Mouse (Mus musculus): ENCODE results near the gene Myo9a. TPM values are rescaled to one million over a fixed set of nuclear protein-coding genes. Genes with fewer than 3 reads are reported as not detected.

Gene Myo9a
- total and polyA plus RNA-seq, 3 experiments = 3.3 to 131 (median 4.5) TPM

GRCm38 (mm10) chr9:59749581-59750265 is 973 bp upstream of the Myo9a start:
- Histone ChIP-seq H3K4me3 (ENCODE audit: control insufficient read depth in 1 of 2, insufficient read depth in 1 of 2, low read depth in 2 of 2, low read length in 2 of 2) (peak overlapping the region; percentile 89 to 90), H3K9me3 (replicated peaks; ENCODE audit: insufficient read depth, low read length) (no peaks in the 10 kb centered on the region), H3K79me2 (ENCODE audit: control insufficient read depth, insufficient read depth, low read length, poor library complexity) (peaks cover 7% of the 10 kb centered on the region), H3K27me3 (ENCODE audit: control insufficient read depth in 1 of 2, insufficient read depth in 2 of 2, low read length in 2 of 2) (no peaks in the 10 kb centered on the region), H3K27ac (ENCODE audit: control insufficient read depth, low read depth, low read length) (peak overlapping the region; percentile 89), H3K4me1 (ENCODE audit: control insufficient read depth in 1 of 2, insufficient read depth in 2 of 2, low read length in 2 of 2) (peaks cover 5 to 7% of the 10 kb centered on the region in 2 experiments; a peak in 3 of 4 replicates), H3K9ac (ENCODE audit: control insufficient read depth, low read depth, low read length, poor library complexity, severe bottlenecking) (peak overlapping the region; percentile 81), H3K36me3 (ENCODE audit: control insufficient read depth in 1 of 2, insufficient read depth in 2 of 2, low read length in 2 of 2) (peaks cover 0 to 10% of the 10 kb centered on the region in 2 experiments; a peak in 2 of 4 replicates)
- no peak for TF ChIP-seq GABPA (IDR thresholded peaks at IDR 0.05; ENCODE audit: low read depth, low read length)
- peak; percentile 92 for TF ChIP-seq ZNF384 (IDR thresholded peaks at IDR 0.05; ENCODE audit: low read depth, low read length)
- no peak for TF ChIP-seq MAX (IDR thresholded peaks at IDR 0.05; ENCODE audit: low read length)
- TF ChIP-seq MEF2A (IDR thresholded peaks at IDR 0.05; ENCODE audit: extremely low read depth, insufficient replicate concordance, low read depth, low read length, poor library complexity, severe bottlenecking) = no peak
- DNase-seq (ENCODE audit: low read depth, low spot score) = peak; percentile 61

- Histone ChIP-seq H3K27me3 (ENCODE audit: control insufficient read depth in 1 of 2, insufficient read depth in 2 of 2, low read length in 2 of 2) (no peaks in the 10 kb centered on the region), H3K4me1 (ENCODE audit: control insufficient read depth in 1 of 2, insufficient read depth in 2 of 2, low read length in 2 of 2) (peaks cover 6 to 12% of the 10 kb centered on the region in 2 experiments; a peak in 3 of 4 replicates), H3K9me3 (replicated peaks; ENCODE audit: insufficient read depth, low read length) (no peaks in the 10 kb centered on the region), H3K79me2 (ENCODE audit: control insufficient read depth, insufficient read depth, low read length, poor library complexity) (peaks cover 7% of the 10 kb centered on the region), H3K4me3 (ENCODE audit: control insufficient read depth in 1 of 2, insufficient read depth in 1 of 2, low read depth in 2 of 2, low read length in 2 of 2) (peak overlapping the region; percentile 99), H3K36me3 (ENCODE audit: control insufficient read depth in 1 of 2, insufficient read depth in 2 of 2, low read length in 2 of 2) (peaks cover 0 to 17% of the 10 kb centered on the region in 2 experiments; a peak in 2 of 4 replicates), H3K9ac (ENCODE audit: control insufficient read depth, low read depth, low read length, poor library complexity, severe bottlenecking) (peak overlapping the region; percentile 94), H3K27ac (ENCODE audit: control insufficient read depth, low read depth, low read length) (peak overlapping the region; percentile 76)
- DNase-seq (ENCODE audit: low read depth, low spot score) = peak; percentile 91
- TF ChIP-seq NELFE (IDR thresholded peaks at IDR 0.05; ENCODE audit: low read depth, low read length) (peak; percentile 20; the same call in 1 of the 2 replicates), TCF12 (IDR thresholded peaks at IDR 0.05; ENCODE audit: low read depth, low read length) (0 out of 2 replicates have a peak, but pooled peaks have one; percentile 9), E2F4 (IDR thresholded peaks at IDR 0.05; ENCODE audit: borderline replicate concordance, low read depth, low read length) (no peak), ETS1 (IDR thresholded peaks at IDR 0.05; ENCODE audit: low read depth, low read length) (0 out of 2 replicates have a peak, but pooled peaks have one; percentile 10), POLR2A (IDR thresholded peaks at IDR 0.05; ENCODE audit: control insufficient read depth in 1 of 2, insufficient read depth in 1 of 2, low read depth in 1 of 2, low read length in 2 of 2, poor library complexity in 1 of 2) (peak; percentile 10 to 40; a peak in 1 of 4 replicates), ELF1 (IDR thresholded peaks at IDR 0.05; ENCODE audit: low read depth, low read length) (no peak), SIN3A (IDR thresholded peaks at IDR 0.05; ENCODE audit: low read length) (peak; percentile 51; the same call in 1 of the 2 replicates)
Observed at GRCm38 (mm10) chr9:59751066-59751581, 428 bp downstream of the Myo9a start.

- peaks cover 0 to 17% of the 10 kb centered on the region in 2 experiments; a peak in 2 of 4 replicates for H3K36me3 ChIP-seq (ENCODE audit: control insufficient read depth in 1 of 2, insufficient read depth in 2 of 2, low read length in 2 of 2)
- no peaks in the 10 kb centered on the region for H3K27me3 ChIP-seq (ENCODE audit: control insufficient read depth in 1 of 2, insufficient read depth in 2 of 2, low read length in 2 of 2)
- H3K27ac ChIP-seq (ENCODE audit: control insufficient read depth, low read depth, low read length) = no peak overlapping the region
- TF ChIP-seq MEF2A (IDR thresholded peaks at IDR 0.05; ENCODE audit: extremely low read depth, insufficient replicate concordance, low read depth, low read length, poor library complexity, severe bottlenecking) (no peak), JUND (IDR thresholded peaks at IDR 0.05; ENCODE audit: low read depth, low read length) (no peak), RCOR1 (IDR thresholded peaks at IDR 0.05; ENCODE audit: low read depth, low read length) (no peak), CHD1 (IDR thresholded peaks at IDR 0.05; ENCODE audit: low read depth, low read length) (no peak), NRF1 (IDR thresholded peaks at IDR 0.05; ENCODE audit: insufficient read depth, low read depth, low read length, poor library complexity, severe bottlenecking) (no peak), CHD2 (IDR thresholded peaks at IDR 0.05; ENCODE audit: low read length) (no peak)
- H3K4me1 ChIP-seq (ENCODE audit: control insufficient read depth in 1 of 2, insufficient read depth in 2 of 2, low read length in 2 of 2) = peaks cover 6 to 12% of the 10 kb centered on the region in 2 experiments; a peak in 3 of 4 replicates
- peak overlapping the region; percentile 49 for H3K9ac ChIP-seq (ENCODE audit: control insufficient read depth, low read depth, low read length, poor library complexity, severe bottlenecking)
- peak overlapping the region; percentile 48 to 99 for H3K4me3 ChIP-seq (ENCODE audit: control insufficient read depth in 1 of 2, insufficient read depth in 1 of 2, low read depth in 2 of 2, low read length in 2 of 2)
- peaks cover 7% of the 10 kb centered on the region for H3K79me2 ChIP-seq (ENCODE audit: control insufficient read depth, insufficient read depth, low read length, poor library complexity)
- peak; percentile 44 for DNase-seq (ENCODE audit: low read depth, low spot score)
- no peaks in the 10 kb centered on the region for H3K9me3 ChIP-seq (replicated peaks; ENCODE audit: insufficient read depth, low read length)
Observed at GRCm38 (mm10) chr9:59751966-59752365, 1.3 kb downstream of the Myo9a start.
